Mouse (Mus musculus) myocyte (in vitro differentiated cells): ENCODE data around the gene Serpinb9b. TPM values are rescaled to one million over a fixed set of nuclear protein-coding genes. Genes with fewer than 3 reads are reported as not detected.

Experiments used
- H3K27me3 ChIP-seq: one replicate; pipeline ENCODE4 v1.6.1; 2011; ENCODE audit not compliant: control insufficient read depth, insufficient read depth, insufficient read length
- H3K36me3 ChIP-seq: one replicate; pipeline ENCODE4 v1.6.1; 2011; ENCODE audit not compliant: control insufficient read depth, insufficient read depth
- H3K4me2 ChIP-seq: one replicate; pipeline ENCODE4 v1.6.1; 2011; ENCODE audit warnings: low read depth, control low read depth
- H3K4me3 ChIP-seq: one replicate; pipeline ENCODE4 v1.5.1; 2011; ENCODE audit warnings: mild to moderate bottlenecking, control low read depth, moderate library complexity
- H3K79me2 ChIP-seq: one replicate; pipeline ENCODE4 v1.6.1; 2011; ENCODE audit not compliant: control insufficient read depth, insufficient read depth
- H3ac ChIP-seq: one replicate; pipeline ENCODE4 v1.6.1; 2011; ENCODE audit not compliant: control insufficient read depth, insufficient read length
- CEBPB ChIP-seq: IDR thresholded peaks from 2 replicates; pipeline ENCODE4 v1.6.1; 2011; ENCODE audit warnings: mild to moderate bottlenecking, moderate library complexity; ENCODE audit not compliant: poor library complexity, insufficient read depth, severe bottlenecking
- E2F4 ChIP-seq: IDR thresholded peaks from one replicate; pipeline ENCODE4 v1.6.1; 2011; ENCODE audit warnings: mild to moderate bottlenecking, control low read depth, moderate library complexity; ENCODE audit not compliant: insufficient read depth
- MAX ChIP-seq: IDR thresholded peaks from one replicate; pipeline ENCODE4 v1.6.1; 2011; ENCODE audit warnings: low read depth, mild to moderate bottlenecking, control low read depth
- MYOD1 ChIP-seq, 3 experiments: IDR thresholded peaks; one replicate each; pipeline ENCODE4 v1.6.1; 2011; ENCODE audit warnings: control low read depth in 2 of 3, low read depth in 2 of 3, mild to moderate bottlenecking in 2 of 3, moderate library complexity in 1 of 3; ENCODE audit not compliant: insufficient read length in 2 of 3, control insufficient read depth in 1 of 3
- MYOG ChIP-seq, 3 experiments: IDR thresholded peaks; one replicate each; pipeline ENCODE4 v1.6.1; 2011; ENCODE audit warnings: control low read depth in 2 of 3, low read depth in 2 of 3, mild to moderate bottlenecking in 2 of 3; ENCODE audit not compliant: insufficient read length in 2 of 3, control insufficient read depth in 1 of 3, insufficient read depth in 1 of 3
- POLR2A ChIP-seq: IDR thresholded peaks from one replicate; pipeline ENCODE4 v1.6.1; 2011; ENCODE audit warnings: low read depth, mild to moderate bottlenecking, control low read depth, moderate library complexity; ENCODE audit not compliant: insufficient read length
- POLR2AphosphoS2 ChIP-seq: IDR thresholded peaks from one replicate; pipeline ENCODE4 v1.6.1; 2011; ENCODE audit warnings: low read depth, control low read depth; ENCODE audit not compliant: insufficient read length
- REST ChIP-seq: IDR thresholded peaks from one replicate; pipeline ENCODE4 v1.6.1; 2011; ENCODE audit warnings: mild to moderate bottlenecking, control low read depth, moderate library complexity; ENCODE audit not compliant: insufficient read depth, insufficient read length
- SRF ChIP-seq: IDR thresholded peaks from one replicate; pipeline ENCODE4 v1.6.1; 2011; ENCODE audit warnings: low read depth; ENCODE audit not compliant: control insufficient read depth, insufficient read length
- TCF12 ChIP-seq: IDR thresholded peaks from one replicate; pipeline ENCODE4 v1.6.1; 2011; ENCODE audit warnings: mild to moderate bottlenecking, control low read depth; ENCODE audit not compliant: poor library complexity, insufficient read depth, severe bottlenecking
- TCF3 ChIP-seq: IDR thresholded peaks from one replicate; pipeline ENCODE4 v1.6.1; 2011; ENCODE audit warnings: low read depth, control low read depth; ENCODE audit not compliant: insufficient read length
- USF1 ChIP-seq: IDR thresholded peaks from one replicate; pipeline ENCODE4 v1.6.1; 2011; ENCODE audit warnings: low read depth, mild to moderate bottlenecking, control low read depth, moderate library complexity
- polyA plus RNA-seq: library from polyadenylated mRNA; unstranded; fragments of >200 nt; fragmentation: generic; extraction: Trizol; gene quantifications from one replicate; pipeline ENCODE4 v1.2.1, GENCODE M21; 2012; ENCODE audit warnings: missing spikeins

Gene Serpinb9b
- polyA plus RNA-seq, 1 experiment: 0.79 TPM

GRCm38 (mm10) chr13:33067387-33067977 is 40.3 kb downstream of the Serpinb9b start:
- H3K27me3 ChIP-seq: no peaks in the 10 kb centered on the region
- TF ChIP-seq CEBPB (no peak), REST (no peak), TCF3 (no peak), MYOD1 (IDR thresholded peaks at IDR 0.05; ENCODE audit: control insufficient read depth in 1 of 3, insufficient read length in 2 of 3, low read depth in 2 of 3) (no peak), TCF12 (no peak), E2F4 (no peak), POLR2AphosphoS2 (no peak), USF1 (no peak), POLR2A (no peak), MYOG (IDR thresholded peaks at IDR 0.05; ENCODE audit: control insufficient read depth in 1 of 3, insufficient read depth in 1 of 3, insufficient read length in 2 of 3, low read depth in 2 of 3) (no peak)
- no peaks in the 10 kb centered on the region for H3K36me3 ChIP-seq
- no peaks in the 10 kb centered on the region for H3K79me2 ChIP-seq
- H3ac ChIP-seq: no peak overlapping the region
- no peak overlapping the region for H3K4me3 ChIP-seq
- no peak overlapping the region for H3K4me2 ChIP-seq

GRCm38 (mm10) chr13:33068164-33068563 is 40.9 kb downstream of the Serpinb9b start:
- no peak for TF ChIP-seq MYOG (IDR thresholded peaks at IDR 0.05; ENCODE audit: control insufficient read depth in 1 of 3, insufficient read depth in 1 of 3, insufficient read length in 2 of 3, low read depth in 2 of 3)
- no peak for TF ChIP-seq TCF3
- TF ChIP-seq SRF: no peak
- no peak for TF ChIP-seq E2F4
- TF ChIP-seq REST: no peak
- no peak for TF ChIP-seq MAX
- TF ChIP-seq USF1: no peak
- TF ChIP-seq POLR2AphosphoS2: no peak
- TF ChIP-seq MYOD1 (IDR thresholded peaks at IDR 0.05; ENCODE audit: control insufficient read depth in 1 of 3, insufficient read length in 2 of 3, low read depth in 2 of 3): no peak
- TF ChIP-seq TCF12: no peak
- no peak for TF ChIP-seq CEBPB
- TF ChIP-seq POLR2A: no peak
- Histone ChIP-seq H3K27me3 (no peaks in the 10 kb centered on the region), H3ac (no peak overlapping the region), H3K79me2 (no peaks in the 10 kb centered on the region), H3K36me3 (no peaks in the 10 kb centered on the region), H3K4me3 (no peak overlapping the region), H3K4me2 (no peak overlapping the region)

GRCm38 (mm10) chr13:33071776-33072175 is 44.6 kb downstream of the Serpinb9b start:
- no peak overlapping the region for H3K4me2 ChIP-seq
- TF ChIP-seq E2F4: no peak
- TF ChIP-seq USF1: no peak
- no peak for TF ChIP-seq REST
- H3ac ChIP-seq: no peak overlapping the region
- no peaks in the 10 kb centered on the region for H3K79me2 ChIP-seq
- H3K27me3 ChIP-seq: no peaks in the 10 kb centered on the region
- H3K36me3 ChIP-seq: no peaks in the 10 kb centered on the region
- H3K4me3 ChIP-seq: no peak overlapping the region

- H3K27me3 ChIP-seq: no peaks in the 10 kb centered on the region
- no peak overlapping the region for H3K4me3 ChIP-seq
- H3K79me2 ChIP-seq: no peaks in the 10 kb centered on the region
- no peak overlapping the region for H3K4me2 ChIP-seq
- no peak overlapping the region for H3ac ChIP-seq
- no peaks in the 10 kb centered on the region for H3K36me3 ChIP-seq
- TF ChIP-seq POLR2AphosphoS2 (no peak), TCF3 (no peak), MYOG (IDR thresholded peaks at IDR 0.05; ENCODE audit: control insufficient read depth in 1 of 3, insufficient read depth in 1 of 3, insufficient read length in 2 of 3, low read depth in 2 of 3) (no peak), TCF12 (no peak), MYOD1 (IDR thresholded peaks at IDR 0.05; ENCODE audit: control insufficient read depth in 1 of 3, insufficient read length in 2 of 3, low read depth in 2 of 3) (no peak), USF1 (no peak), E2F4 (no peak), POLR2A (no peak), MAX (no peak), REST (no peak)
These were observed 46.8 kb downstream of the Serpinb9b start for GRCm38 (mm10) chr13:33074029-33074428.

- Histone ChIP-seq H3K36me3 (no peaks in the 10 kb centered on the region), H3K4me3 (no peak overlapping the region), H3ac (no peak overlapping the region), H3K27me3 (no peaks in the 10 kb centered on the region), H3K4me2 (no peak overlapping the region), H3K79me2 (no peaks in the 10 kb centered on the region)
- TF ChIP-seq POLR2A (no peak), SRF (no peak), MYOG (IDR thresholded peaks at IDR 0.05; ENCODE audit: control insufficient read depth in 1 of 3, insufficient read depth in 1 of 3, insufficient read length in 2 of 3, low read depth in 2 of 3) (no peak), MAX (no peak), REST (no peak), USF1 (no peak), E2F4 (no peak), TCF12 (no peak), TCF3 (no peak), MYOD1 (IDR thresholded peaks at IDR 0.05; ENCODE audit: control insufficient read depth in 1 of 3, insufficient read length in 2 of 3, low read depth in 2 of 3) (no peak), POLR2AphosphoS2 (no peak), CEBPB (no peak)
These were observed 49.0 kb downstream of the Serpinb9b start for GRCm38 (mm10) chr13:33076247-33076646.
